Mouse (Mus musculus) CH12.LX (cell line): ENCODE results near the gene Abcb1b. TPM values are rescaled to one million over a fixed set of nuclear protein-coding genes. Genes with fewer than 3 reads are reported as not detected.

Experiments
- DNase-seq: peaks from one replicate; pipeline ENCODE4 v3.0.0-alpha.2; 2013; ENCODE audit errors: extremely low read depth
- H3K27ac ChIP-seq: 2 replicates; pipeline ENCODE4 v1.5.1; 2012; ENCODE audit warnings: low read depth, mild to moderate bottlenecking, control low read depth, moderate library complexity; ENCODE audit not compliant: insufficient read depth
- H3K27me3 ChIP-seq: replicated peaks from 2 replicates; pipeline ENCODE3; 2012; ENCODE audit warnings: inconsistent platforms
- H3K36me3 ChIP-seq, 2 experiments: replicated peaks in 1 of 2; 2 replicates each; pipeline versions ENCODE3 to v1.6.1; 2012; ENCODE audit warnings: inconsistent platforms in 1 of 2, low read length in 1 of 2, mild to moderate bottlenecking in 1 of 2, mixed read lengths in 1 of 2, moderate library complexity in 1 of 2; ENCODE audit not compliant: control insufficient read depth in 1 of 2, insufficient read depth in 1 of 2
- H3K4me1 ChIP-seq, 2 experiments: 2 replicates each; pipeline ENCODE4 v1.6.1; 2012; ENCODE audit warnings: inconsistent platforms in 1 of 2, moderate library complexity in 1 of 2; ENCODE audit not compliant: insufficient read depth in 2 of 2, control insufficient read depth in 1 of 2
- H3K4me2 ChIP-seq: 2 replicates; pipeline ENCODE4 v1.6.1; 2012; ENCODE audit warnings: low read depth, mild to moderate bottlenecking, control low read depth; ENCODE audit not compliant: poor library complexity, insufficient read depth, severe bottlenecking
- H3K4me3 ChIP-seq, 3 experiments: fragments of 150-350 bp in 1 of 3; sonication (generic) in 1 of 3; replicated peaks in 1 of 3; 2 replicates each; pipeline versions ENCODE3 to v1.5.1; 2011 to 2012; ENCODE audit warnings: low read depth in 2 of 3, low read length in 2 of 3, mild to moderate bottlenecking in 2 of 3, moderate library complexity in 2 of 3, control low read depth in 1 of 3, improper control_type of control experiment in 1 of 3, inconsistent platforms in 1 of 3, mixed read lengths in 1 of 3; ENCODE audit not compliant: poor library complexity in 1 of 3
- H3K79me2 ChIP-seq: replicated peaks from 2 replicates; pipeline ENCODE4 v1.6.1; 2012; ENCODE audit warnings: mild to moderate bottlenecking, moderate library complexity; ENCODE audit not compliant: control insufficient read depth, poor library complexity, insufficient read depth, severe bottlenecking; ENCODE audit errors: extremely low read depth
- H3K9ac ChIP-seq: 2 replicates; pipeline ENCODE4 v1.6.1; 2012; ENCODE audit warnings: low read depth, mild to moderate bottlenecking, control low read depth, moderate library complexity; ENCODE audit not compliant: insufficient read depth
- H3K9me3 ChIP-seq: replicated peaks from 2 replicates; pipeline ENCODE3; 2012; ENCODE audit warnings: low read length, inconsistent platforms, mixed read lengths
- CHD1 ChIP-seq: IDR thresholded peaks from 2 replicates; pipeline ENCODE4 v1.6.1; 2012; ENCODE audit warnings: low read depth, low read length, improper control_type of control experiment, inconsistent platforms
- CHD2 ChIP-seq: IDR thresholded peaks from 2 replicates; pipeline ENCODE4 v1.6.1; 2011; ENCODE audit warnings: low read length, improper control_type of control experiment
- E2F4 ChIP-seq: IDR thresholded peaks from 2 replicates; pipeline ENCODE4 v1.6.1; 2011; ENCODE audit warnings: low read depth, low read length, improper control_type of control experiment; ENCODE audit not compliant: insufficient replicate concordance
- ELF1 ChIP-seq: IDR thresholded peaks from 2 replicates; pipeline ENCODE4 v1.6.1; 2014; ENCODE audit warnings: low read depth, mild to moderate bottlenecking, inconsistent platforms, low read length, improper control_type of control experiment
- ETS1 ChIP-seq: conservative IDR thresholded peaks from 2 replicates; pipeline ENCODE4 v1.6.1; 2012; ENCODE audit warnings: low read depth, mild to moderate bottlenecking, inconsistent platforms, low read length, improper control_type of control experiment, moderate library complexity
- HCFC1 ChIP-seq: IDR thresholded peaks from 2 replicates; pipeline ENCODE4 v1.6.1; 2012; ENCODE audit warnings: low read depth, mild to moderate bottlenecking, inconsistent platforms, low read length, improper control_type of control experiment
- MAFK ChIP-seq: IDR thresholded peaks from 2 replicates; pipeline ENCODE4 v1.6.1; 2011; ENCODE audit warnings: low read length, improper control_type of control experiment; ENCODE audit not compliant: insufficient replicate concordance
- MAX ChIP-seq: IDR thresholded peaks from 2 replicates; pipeline ENCODE4 v1.6.1; 2011; ENCODE audit warnings: low read length, improper control_type of control experiment
- MAZ ChIP-seq: IDR thresholded peaks from 2 replicates; pipeline ENCODE4 v1.6.1; 2012; ENCODE audit warnings: low read depth, mild to moderate bottlenecking, inconsistent platforms, low read length, improper control_type of control experiment, moderate library complexity
- MEF2A ChIP-seq: IDR thresholded peaks from 2 replicates; pipeline ENCODE4 v1.6.1; 2014; ENCODE audit warnings: low read depth, mild to moderate bottlenecking, inconsistent platforms, low read length, improper control_type of control experiment, borderline replicate concordance
- MXI1 ChIP-seq: IDR thresholded peaks from 2 replicates; pipeline ENCODE4 v1.6.1; 2011; ENCODE audit warnings: mild to moderate bottlenecking, low read depth, low read length, improper control_type of control experiment
- MYC ChIP-seq: IDR thresholded peaks from 2 replicates; pipeline ENCODE4 v1.6.1; 2011; ENCODE audit warnings: low read depth, mild to moderate bottlenecking, improper control_type of control experiment, low read length
- NELFE ChIP-seq: IDR thresholded peaks from 2 replicates; pipeline ENCODE4 v1.6.1; 2011; ENCODE audit warnings: low read depth, low read length, improper control_type of control experiment
- NRF1 ChIP-seq: IDR thresholded peaks from 2 replicates; pipeline ENCODE4 v1.6.1; 2014; ENCODE audit warnings: low read depth, mild to moderate bottlenecking, inconsistent platforms, low read length, improper control_type of control experiment, moderate library complexity
- POLR2A ChIP-seq: IDR thresholded peaks from 2 replicates; pipeline ENCODE4 v1.6.1; 2011; ENCODE audit warnings: low read depth, mild to moderate bottlenecking, improper control_type of control experiment, low read length
- RCOR1 ChIP-seq: conservative IDR thresholded peaks from 2 replicates; pipeline ENCODE4 v1.6.1; 2012; ENCODE audit warnings: low read depth, mild to moderate bottlenecking, inconsistent platforms, low read length, improper control_type of control experiment
- SIN3A ChIP-seq: IDR thresholded peaks from 2 replicates; pipeline ENCODE4 v1.6.1; 2012; ENCODE audit warnings: low read length, improper control_type of control experiment, inconsistent platforms
- SMC3 ChIP-seq: IDR thresholded peaks from 2 replicates; pipeline ENCODE4 v1.6.1; 2011; ENCODE audit warnings: low read depth, low read length, improper control_type of control experiment
- TBP ChIP-seq: conservative IDR thresholded peaks from 2 replicates; pipeline ENCODE4 v1.6.1; 2011; ENCODE audit warnings: low read depth, low read length, improper control_type of control experiment
- TCF12 ChIP-seq: IDR thresholded peaks from 2 replicates; pipeline ENCODE4 v1.6.1; 2014; ENCODE audit warnings: low read depth, mild to moderate bottlenecking, inconsistent platforms, low read length, improper control_type of control experiment
- USF1 ChIP-seq: IDR thresholded peaks from 2 replicates; pipeline ENCODE4 v1.6.1; 2014; ENCODE audit warnings: low read depth, mild to moderate bottlenecking, inconsistent platforms, low read length, improper control_type of control experiment
- ZKSCAN1 ChIP-seq: IDR thresholded peaks from 2 replicates; pipeline ENCODE4 v1.6.1; 2012; ENCODE audit warnings: low read depth, inconsistent platforms, low read length, improper control_type of control experiment, borderline replicate concordance
- dilution Hi-C: fragments of 300-500 bp; cut with MboI; formaldehyde crosslinking; loops from 2 replicates; pipeline ENCODE4 v1.14.3; 2020; ENCODE audit warnings: low sequenced_read_pairs; ENCODE audit not compliant: extremely low pct_unique_long_range_greater_than_20kb, extremely low pct_ligation_motif_present
- in situ Hi-C: fragments of 300-500 bp; cut with MboI; formaldehyde crosslinking; loops from 3 replicates; pipeline ENCODE4 v1.14.3; 2019; ENCODE audit warnings: low sequenced_read_pairs, low pct_ligation_motif_present, low pct_unique_long_range_greater_than_20kb, mixed read lengths
- polyA plus RNA-seq: library from polyadenylated mRNA; unstranded; fragments of >175 nt; gene quantifications from 2 replicates; pipeline ENCODE4 v1.2.1, GENCODE M21; 2012; ENCODE audit warnings: low read depth; ENCODE audit not compliant: insufficient read length
- total RNA-seq, 2 experiments: library from RNA; depleted of rRNA; stranded (reverse); fragments of 300-350 nt in 1 of 2; fragments of >200 nt in 1 of 2; gene quantifications; 2 replicates each; pipeline ENCODE4 v1.2.3; 2012 to 2014

Abcb1b gene
- total and polyA plus RNA-seq, 3 experiments: 1.2 to 14.2 (median 1.8) TPM

DNA sequence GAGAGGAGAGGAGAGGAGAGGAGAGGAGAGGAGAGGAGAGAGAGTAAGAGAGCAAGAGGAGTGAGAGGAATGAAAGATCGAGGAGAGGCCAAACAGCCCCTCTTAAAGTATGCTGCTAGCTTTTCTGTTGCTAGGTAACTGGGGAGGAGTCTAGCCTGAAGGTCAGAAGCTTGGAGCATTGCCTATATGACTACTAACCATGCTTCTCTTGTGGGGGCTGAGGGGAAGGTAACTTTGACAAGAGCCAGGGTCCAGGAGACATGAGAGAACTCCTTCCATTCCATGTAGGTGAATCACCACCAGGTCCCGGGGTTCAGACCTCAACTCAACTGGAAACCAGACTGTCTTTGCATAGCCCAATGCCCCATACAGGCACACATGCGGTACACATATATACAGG lies 25.1 kb upstream of the Abcb1b start:
- H3K27me3 ChIP-seq: no peaks in the 10 kb centered on the region
- H3K4me1 ChIP-seq: no peaks in the 10 kb centered on the region; a peak in 1 of 4 replicates
- H3K4me2 ChIP-seq: no peak overlapping the region
- H3K27ac ChIP-seq: no peak overlapping the region
- TF ChIP-seq NRF1 (no peak), MXI1 (no peak), CHD2 (no peak), ETS1 (no peak), ZKSCAN1 (no peak), MYC (no peak), TCF12 (no peak), USF1 (no peak), MAX (no peak), HCFC1 (no peak), MAFK (no peak), E2F4 (no peak), TBP (no peak), ELF1 (no peak)
- no peak for DNase-seq
- no peaks in the 10 kb centered on the region for H3K36me3 ChIP-seq
- no peak overlapping the region for H3K9ac ChIP-seq
- in situ Hi-C loops (no loop called here), dilution Hi-C loops (no loop called here)
- H3K79me2 ChIP-seq: no peaks in the 10 kb centered on the region
- no peaks in the 10 kb centered on the region for H3K9me3 ChIP-seq
- no peak overlapping the region for H3K4me3 ChIP-seq

DNA sequence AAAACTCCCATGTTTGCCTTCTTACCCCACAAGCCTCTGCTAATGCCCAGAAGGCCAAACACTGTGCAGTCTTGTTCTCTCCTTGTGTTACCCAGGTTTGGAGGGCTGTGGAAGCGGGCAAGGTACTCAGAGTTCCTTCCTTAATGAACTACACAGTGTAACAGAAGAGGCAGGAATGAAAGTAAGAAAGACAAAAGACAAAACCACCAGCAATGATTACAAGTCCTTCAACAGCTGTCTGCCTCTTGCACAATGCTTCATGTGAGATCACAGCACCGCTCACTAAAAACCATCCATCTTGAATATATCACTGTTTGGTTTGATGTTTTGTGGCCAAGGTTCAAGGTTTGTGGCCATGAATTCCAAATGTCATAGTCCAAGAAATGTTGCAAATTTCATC lies 19.6 kb upstream of the Abcb1b start:
- Histone ChIP-seq H3K27ac (no peak overlapping the region), H3K79me2 (no peaks in the 10 kb centered on the region), H3K27me3 (no peaks in the 10 kb centered on the region), H3K9me3 (no peaks in the 10 kb centered on the region), H3K4me2 (no peak overlapping the region), H3K36me3 (no peaks in the 10 kb centered on the region), H3K4me1 (no peaks in the 10 kb centered on the region; a peak in 1 of 4 replicates), H3K4me3 (no peak overlapping the region), H3K9ac (no peak overlapping the region)
- TF ChIP-seq MEF2A (no peak), CHD2 (no peak), MYC (no peak), RCOR1 (no peak), MAX (no peak), USF1 (no peak), TCF12 (no peak), SMC3 (no peak), NELFE (no peak), NRF1 (no peak), MAZ (no peak), CHD1 (no peak), SIN3A (no peak), POLR2A (no peak), ZKSCAN1 (no peak), MAFK (no peak)
- no peak for DNase-seq
- in situ Hi-C loops (no loop called here), dilution Hi-C loops (no loop called here)
